Mouse (Mus musculus) hindlimb bud, embryonic 11.5 days (tissue): Measurements from ENCODE around the gene C1galt1.

Experiments
- DNase-seq: peaks from one replicate; pipeline ENCODE4 v3.0.0-alpha.2; 2012; ENCODE audit warnings: low read depth, low spot score; ENCODE audit errors: extremely low spot score

Gene C1galt1

GRCm38 (mm10) chr6:7858586-7858985, 13.9 kb downstream of the C1galt1 start:
- DNase-seq, result no peak

GRCm38 (mm10) chr6:7859161-7859560, 14.5 kb downstream of the C1galt1 start:
- no peak for DNase-seq

- DNase-seq, result no peak
Observed at GRCm38 (mm10) chr6:7861033-7861432, 16.4 kb downstream of the C1galt1 start.

- no peak for DNase-seq
Observed at GRCm38 (mm10) chr6:7863354-7863753, 18.7 kb downstream of the C1galt1 start.

- no peak for DNase-seq
Observed at GRCm38 (mm10) chr6:7876836-7877235, 32.2 kb downstream of the C1galt1 start.

- DNase-seq, result no peak
Observed at GRCm38 (mm10) chr6:7881595-7882128, 37.0 kb downstream of the C1galt1 start.

GRCm38 (mm10) chr6:7882520-7882919, 37.9 kb downstream of the C1galt1 start:
- DNase-seq, result no peak

- DNase-seq, result no peak
Observed at GRCm38 (mm10) chr6:7885994-7886684, 41.5 kb downstream of the C1galt1 start.

GRCm38 (mm10) chr6:7886685-7887004, 42.0 kb downstream of the C1galt1 start:
- DNase-seq, result no peak

GRCm38 (mm10) chr6:7896339-7896738, 51.7 kb downstream of the C1galt1 start:
- DNase-seq, result no peak

- no peak for DNase-seq
Observed at GRCm38 (mm10) chr6:7912015-7912414, 67.4 kb downstream of the C1galt1 start.
